Mouse (Mus musculus) frontal cortex, postnatal 10 days (tissue): ENCODE data around the gene Kcnh1.

ENCODE experiments used
- DNase-seq, 2 experiments: peaks; one replicate each; pipeline ENCODE4 v3.0.0; 2022; ENCODE audit warnings: low spot score in 2 of 2, mixed read lengths in 1 of 2

Kcnh1 gene

DNA sequence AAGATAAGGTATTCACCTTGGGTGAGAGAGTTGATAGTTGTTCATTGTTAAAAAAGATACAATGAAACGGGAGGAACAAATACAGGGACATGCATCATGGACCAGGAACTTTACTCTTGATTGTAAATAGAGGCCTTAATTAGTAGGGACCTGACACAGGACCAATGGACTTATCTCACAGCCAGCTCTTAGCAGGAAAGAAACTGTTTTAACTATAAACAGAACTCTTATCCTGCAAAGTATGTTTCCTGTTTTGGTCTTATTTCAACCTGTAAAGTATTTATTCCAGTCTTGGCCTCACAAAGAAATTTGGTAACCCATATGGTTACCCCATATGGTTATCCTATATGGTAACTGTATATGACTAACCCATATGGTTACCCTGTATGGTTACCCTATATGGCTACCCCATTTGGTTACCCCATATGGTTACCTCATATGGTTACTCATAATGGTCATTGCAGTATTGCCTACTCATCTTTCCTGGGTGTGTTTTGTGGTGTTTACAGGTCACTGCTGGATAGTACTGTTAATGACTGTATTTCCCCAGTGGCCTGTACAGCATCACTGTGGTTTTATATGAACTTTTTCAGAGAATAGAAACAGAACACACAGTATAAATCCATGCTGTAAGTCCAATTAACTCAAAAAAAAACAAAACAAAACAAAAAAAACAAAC lies 125.0 kb downstream of the Kcnh1 start:
- no peak for DNase-seq

DNA sequence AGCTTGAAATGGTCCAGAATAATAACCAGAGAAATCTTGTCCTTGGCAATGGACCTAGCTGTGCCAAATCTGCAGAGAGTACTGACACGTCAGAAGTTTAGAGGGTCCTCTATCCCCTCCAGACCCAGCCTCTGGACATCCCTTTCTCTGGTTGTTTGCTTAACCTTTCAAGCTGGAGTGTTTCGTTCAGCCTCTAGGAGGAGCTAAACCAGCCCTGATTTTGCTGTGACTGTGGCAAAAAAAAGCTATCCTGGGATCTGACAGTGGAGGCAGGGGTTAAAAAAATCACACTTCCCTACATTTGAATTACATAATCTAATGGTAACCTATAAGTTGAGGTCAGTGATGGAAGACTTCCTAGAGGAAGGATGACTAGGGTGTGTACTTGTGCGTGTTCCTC lies 133.6 kb downstream of the Kcnh1 start:
- DNase-seq: no peak

DNA sequence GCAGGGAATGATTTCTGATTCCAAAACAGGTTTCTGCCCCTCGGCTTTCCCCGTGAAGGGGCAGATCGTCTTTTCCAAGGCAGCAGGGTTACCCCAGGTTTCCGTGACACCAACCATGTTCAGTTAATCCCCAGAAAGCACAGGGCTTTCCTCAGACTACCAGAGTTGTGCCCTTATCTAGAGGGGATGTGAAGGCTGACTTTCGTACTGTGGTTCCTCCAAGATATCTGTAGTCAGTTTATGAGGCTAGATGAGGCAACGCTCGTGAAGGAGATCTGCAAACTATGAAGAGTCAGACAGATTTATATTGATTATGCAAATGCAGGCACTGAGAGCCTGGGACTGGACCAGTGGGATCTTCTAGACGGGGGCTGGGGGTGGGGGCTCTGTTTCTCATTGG lies 136.5 kb downstream of the Kcnh1 start:
- DNase-seq: no peak

DNA sequence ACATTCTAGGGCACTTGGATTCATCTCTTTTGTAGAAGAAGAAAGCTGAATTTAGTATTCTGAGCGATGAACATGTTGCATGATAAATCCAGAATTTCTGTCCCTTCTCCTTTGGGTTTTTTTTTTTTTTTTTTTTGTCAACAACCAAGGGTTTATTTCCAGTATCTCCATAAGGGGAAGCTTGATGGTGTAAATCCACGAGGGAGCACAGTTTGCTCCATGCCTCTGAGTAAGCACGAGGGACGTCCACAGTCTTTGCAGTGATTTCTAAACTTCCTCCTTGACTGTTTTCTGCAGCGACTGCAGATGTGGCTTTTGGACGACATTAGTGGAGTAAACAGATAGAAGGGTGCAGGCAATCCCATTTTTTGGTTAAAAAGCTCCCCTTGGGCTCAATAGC lies 140.6 kb downstream of the Kcnh1 start:
- no peak for DNase-seq

DNA sequence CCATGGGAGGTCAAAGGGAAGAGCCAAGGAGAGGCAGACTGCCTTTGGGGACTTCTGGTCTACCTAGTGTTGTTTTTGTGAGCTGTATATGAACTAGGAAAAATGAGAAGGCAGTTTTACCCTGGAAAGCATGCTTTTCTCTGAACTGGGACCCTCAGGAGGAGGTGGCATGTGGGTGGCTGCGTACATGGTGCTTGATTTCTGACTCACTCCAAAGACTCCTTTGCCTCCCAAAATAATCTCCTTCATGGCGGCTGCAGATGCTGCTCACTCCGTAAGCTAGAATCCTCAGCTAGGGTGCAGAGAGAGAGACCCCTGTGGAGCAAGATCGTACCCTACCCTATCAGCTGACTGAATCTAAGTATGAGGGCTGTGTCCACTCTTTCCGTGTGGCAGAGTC lies 145.5 kb downstream of the Kcnh1 start:
- DNase-seq: no peak

DNA sequence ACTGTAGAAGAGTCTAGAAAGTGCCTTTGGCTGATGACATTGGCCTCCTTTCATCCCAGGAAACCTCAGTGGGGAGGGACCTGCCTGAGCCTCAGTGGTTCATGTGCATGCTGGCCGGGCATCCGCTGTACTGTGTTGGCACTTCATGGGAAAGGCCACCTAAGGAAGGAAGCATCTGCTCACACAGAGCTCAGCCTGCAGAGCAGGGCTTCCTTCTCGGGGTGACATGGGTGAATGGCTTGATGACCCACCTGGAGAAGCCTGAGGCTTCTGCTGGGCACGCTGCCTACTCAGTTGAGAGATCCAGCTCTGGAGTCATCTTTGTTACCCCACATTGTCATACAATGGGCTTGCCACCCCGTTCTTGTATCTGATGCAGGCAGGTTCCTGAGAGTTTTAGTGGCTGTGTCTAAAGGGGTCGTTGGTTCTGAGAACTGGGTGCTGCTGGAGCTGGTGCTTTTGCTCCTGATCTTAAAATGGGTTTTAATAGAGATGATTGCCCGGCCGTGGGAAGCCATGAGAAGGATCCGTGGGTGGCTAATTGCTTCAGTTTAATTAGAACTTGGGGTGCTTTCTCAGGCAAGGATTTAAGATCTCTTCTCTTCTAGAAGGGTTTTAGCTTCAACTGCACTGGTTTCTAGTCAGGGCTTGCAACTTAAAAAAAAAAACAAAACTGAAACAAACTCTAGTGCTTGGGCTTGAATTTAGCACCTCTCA lies 148.9 kb downstream of the Kcnh1 start:
- no peak for DNase-seq

DNA sequence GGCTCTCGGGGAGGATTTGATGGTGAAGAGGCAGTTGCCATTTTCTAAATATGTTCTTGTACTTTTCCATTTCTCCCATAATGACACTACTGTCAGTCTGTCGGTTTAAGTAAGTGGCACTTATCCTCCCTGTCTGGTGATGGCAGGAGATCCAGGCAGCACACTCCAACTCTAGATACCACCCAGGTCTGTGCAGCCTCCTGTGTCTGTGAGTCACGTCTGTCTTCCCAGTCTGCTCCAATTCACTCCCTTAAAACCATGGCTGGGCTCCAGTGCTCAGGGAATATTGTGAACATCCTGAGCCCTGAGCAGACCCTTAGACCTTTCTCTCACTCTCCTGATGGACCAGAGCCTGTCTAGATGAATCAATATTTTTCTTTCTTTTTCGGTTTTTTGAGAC lies 151.2 kb downstream of the Kcnh1 start:
- no peak for DNase-seq

DNA sequence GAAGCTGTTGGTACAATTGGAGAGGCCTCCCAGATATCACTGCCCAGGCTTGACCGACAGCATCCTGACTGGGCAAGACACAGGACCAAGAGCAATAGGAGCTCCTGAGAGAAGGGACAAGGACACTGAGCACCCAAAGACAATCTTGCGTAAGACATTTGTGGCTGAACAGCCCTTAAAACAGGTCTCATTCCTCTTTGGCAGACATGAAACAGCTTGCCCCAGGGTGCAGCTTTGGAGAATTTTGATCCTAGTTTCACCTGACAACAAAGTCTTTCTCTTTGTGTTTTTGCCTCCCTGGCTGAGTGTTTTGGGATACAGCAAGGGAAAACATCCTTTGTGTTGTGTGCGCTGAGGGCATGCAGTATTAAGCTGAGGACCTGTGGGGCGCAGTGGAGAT lies 153.4 kb downstream of the Kcnh1 start:
- DNase-seq: no peak

DNA sequence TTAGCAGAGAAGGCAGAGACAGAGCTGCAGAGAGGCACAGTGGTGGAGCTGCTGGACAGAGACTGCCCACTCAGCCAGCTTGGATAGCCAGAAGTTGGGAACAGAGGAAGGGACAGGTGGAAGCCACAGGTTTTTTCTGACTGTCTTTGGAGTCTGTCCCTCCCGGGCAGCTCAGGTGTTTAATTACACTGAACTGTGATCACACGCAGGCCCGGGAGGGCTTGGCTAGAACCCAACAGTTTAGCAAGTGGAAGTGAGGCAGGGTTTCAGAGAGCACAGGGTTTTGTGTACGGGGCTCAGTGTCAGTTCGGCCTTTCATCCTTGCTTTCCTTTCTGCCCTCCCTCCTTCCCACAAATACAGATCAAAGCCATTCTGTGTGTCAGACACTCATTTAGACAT lies 156.8 kb downstream of the Kcnh1 start:
- no peak for DNase-seq

DNA sequence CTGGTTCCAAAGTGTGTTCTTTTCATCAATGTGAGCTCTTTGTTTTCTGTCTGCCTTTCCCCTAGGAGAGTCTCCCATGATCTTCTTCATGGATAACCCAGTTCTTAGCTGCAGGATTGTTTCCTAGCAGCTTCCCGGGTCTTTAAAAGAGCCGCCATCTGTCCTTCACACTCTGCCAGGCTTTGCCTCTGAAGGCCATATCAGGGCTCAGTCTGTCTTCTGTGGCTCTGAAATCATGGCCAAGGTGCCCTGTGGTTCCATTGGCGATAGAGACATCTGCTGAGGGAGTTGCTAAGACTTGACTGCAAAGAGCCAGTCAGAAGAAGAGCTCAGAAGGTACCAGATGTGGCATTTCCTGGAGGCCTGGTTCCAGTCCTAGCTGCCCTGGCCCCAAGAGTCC lies 165.7 kb downstream of the Kcnh1 start:
- no peak for DNase-seq

DNA sequence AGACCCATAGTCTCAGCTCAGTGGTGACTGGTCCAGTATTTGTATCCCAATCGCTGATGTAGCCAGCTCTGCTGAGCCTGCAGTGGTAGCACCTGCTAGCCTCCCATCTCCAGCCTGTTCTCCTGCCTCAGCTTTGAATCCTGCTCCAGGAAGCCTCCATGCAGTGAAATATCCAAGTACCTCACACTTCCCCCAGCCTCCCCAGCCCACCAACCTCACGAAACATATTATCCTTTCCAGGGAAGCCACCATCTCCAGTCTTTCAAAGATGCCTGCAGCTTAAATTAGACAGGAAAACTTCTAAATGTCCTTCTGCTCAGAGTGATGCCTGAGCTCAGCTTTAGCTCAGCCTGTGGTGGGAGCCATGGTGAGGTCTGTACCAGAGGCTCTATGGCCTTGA lies 168.6 kb downstream of the Kcnh1 start:
- no peak for DNase-seq

DNA sequence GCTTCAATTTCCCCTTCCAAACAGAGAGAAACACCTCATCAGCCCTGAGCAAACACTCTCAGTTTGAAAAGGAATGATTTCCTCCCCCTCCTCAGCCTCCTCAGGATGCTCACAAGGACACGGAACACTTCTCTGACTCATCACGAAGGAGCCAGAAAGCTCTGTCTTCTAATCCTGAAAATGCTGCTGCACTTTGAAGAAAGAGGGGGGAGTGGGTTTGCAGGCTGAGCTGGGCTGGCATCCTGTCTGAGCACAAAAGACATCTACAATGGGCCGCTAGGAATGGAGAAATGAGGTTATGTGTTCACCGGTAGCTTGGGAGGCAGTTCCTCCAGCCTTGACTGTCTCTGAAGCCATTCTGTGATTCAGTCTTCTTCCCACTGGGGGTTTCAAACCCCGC lies 177.8 kb downstream of the Kcnh1 start:
- DNase-seq: no peak

DNA sequence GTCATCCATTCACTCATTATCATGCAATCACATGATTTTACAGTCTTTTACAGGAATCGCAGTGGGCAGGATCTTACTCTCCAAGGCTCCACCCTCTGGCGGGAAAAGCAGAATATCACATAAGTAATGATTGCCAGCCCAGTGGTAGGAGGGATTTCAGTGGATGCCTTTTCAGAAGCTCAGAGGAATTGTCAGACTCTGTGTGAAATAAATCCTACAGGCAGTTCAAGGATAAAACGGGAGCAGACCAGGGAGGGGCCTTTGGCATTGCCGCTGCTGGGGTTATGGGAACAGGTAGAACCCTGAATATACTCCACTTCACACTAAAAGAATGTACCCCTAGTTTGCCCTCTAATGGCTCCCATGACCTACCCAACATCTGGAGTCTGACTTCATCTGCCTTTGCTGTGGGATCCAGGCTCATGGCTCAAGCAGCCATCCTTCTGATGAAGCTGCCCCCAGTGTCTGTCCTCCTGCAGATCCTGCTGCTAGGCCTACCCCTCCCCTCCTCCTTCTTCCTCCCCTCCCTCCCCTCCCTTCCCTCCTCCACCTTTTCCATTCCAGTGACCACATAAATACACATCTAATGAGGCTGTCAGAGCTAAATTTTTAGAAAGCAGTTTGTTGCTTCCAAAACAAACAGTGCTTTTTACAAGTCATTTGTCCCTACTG lies 181.5 kb downstream of the Kcnh1 start:
- no peak for DNase-seq

DNA sequence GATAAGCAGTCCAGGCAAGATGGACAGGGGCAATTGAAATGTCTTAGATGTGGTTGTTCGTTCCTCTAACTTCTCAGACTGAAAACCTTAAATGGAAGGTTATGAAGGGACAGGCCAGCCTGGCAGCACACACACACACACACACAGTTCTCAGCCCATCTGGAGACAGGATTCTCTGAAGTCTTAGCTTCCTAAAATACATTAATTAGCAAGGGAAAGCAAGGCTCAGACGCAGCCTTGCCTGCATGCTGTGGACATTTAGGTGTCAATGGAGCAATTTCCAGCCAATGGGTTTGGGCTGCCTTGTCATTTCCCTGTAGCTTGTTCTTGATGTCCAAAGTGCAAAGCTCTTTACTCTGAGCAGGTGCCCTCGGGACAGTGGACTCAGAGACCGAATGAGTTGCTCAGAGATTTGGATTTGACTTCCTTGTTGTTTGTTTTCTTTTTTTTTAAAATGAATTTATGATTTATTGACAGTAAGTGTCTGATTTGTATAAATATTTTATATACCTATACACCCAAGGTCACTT lies 188.0 kb downstream of the Kcnh1 start:
- no peak for DNase-seq

DNA sequence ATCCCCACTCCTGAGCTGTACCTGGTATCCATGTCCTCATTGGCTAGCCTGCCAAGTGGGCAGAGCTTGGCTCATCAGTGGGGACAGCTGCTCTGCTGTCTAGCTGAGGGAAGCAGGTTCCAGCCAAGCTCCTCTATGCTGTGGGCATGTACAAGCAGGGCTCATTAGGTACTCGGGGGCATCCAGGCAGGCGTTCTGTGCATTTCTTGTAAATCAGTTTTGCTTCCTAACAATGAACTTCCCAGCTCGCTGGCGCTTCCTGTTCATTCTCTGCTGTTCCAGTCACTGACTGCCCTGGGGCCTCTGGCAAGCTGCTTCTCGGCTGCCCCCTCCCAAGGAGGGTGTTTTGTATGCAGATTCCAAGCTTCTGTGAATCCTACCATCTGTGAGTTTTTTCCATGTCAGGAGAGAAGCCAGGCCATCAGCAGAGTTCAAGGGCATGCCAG lies 190.0 kb downstream of the Kcnh1 start:
- no peak for DNase-seq

DNA sequence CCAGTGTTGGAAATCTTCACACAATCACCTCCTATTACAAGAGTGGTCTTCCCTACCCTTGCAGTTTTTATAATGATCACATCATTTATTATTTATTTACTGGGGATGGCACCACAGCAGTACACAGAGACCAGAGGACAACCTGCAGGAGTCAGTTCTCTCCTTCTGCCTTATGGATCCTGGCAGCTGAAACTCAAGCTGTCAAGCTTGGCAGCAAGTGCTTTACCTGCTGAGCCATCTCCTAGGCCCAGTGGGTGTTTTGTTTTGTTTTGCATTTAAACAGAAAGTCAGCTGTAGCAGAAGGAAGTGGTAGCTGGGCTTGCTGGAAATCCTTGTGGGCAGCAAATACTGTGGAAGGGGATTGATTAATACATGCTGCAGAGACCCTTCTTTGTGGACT lies 197.1 kb downstream of the Kcnh1 start:
- DNase-seq: no peak

DNA sequence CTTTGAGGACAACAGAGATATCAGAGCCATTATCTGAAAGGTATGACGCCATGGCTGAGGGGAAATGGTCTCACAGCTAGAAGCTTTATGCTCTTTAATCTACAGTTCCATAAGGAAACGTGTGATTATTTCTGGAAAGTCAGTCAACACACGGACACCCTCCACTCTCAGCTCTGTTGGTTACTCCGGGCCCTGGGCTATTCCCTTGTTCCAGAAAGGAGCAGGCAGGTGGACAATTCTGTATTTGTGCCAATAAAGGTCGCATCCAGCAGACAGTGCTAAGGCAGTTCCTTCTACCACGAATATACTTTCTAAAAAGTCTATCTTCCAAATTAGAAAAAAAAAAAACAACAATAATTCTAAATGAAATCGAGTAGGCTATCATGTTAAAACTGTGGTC lies 200.5 kb downstream of the Kcnh1 start:
- no peak for DNase-seq

DNA sequence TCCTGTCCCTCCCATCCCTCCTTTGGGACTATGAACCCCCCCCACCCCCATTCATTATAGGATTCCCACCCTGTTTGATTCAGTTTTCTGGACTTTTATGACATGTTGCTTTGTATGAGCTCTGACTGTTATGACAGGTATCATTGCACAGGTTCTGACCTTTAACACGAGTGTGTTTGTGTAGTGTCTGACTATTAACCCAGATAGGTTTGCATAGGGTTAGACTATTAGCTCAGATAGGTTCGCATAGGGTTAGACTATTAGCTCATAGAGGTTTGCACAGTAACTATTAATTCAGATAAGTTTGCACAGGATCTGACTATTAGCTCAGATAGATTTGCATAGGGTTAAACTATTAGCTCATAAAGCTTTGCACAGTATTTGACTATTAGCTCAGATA lies 201.7 kb downstream of the Kcnh1 start:
- no peak for DNase-seq

DNA sequence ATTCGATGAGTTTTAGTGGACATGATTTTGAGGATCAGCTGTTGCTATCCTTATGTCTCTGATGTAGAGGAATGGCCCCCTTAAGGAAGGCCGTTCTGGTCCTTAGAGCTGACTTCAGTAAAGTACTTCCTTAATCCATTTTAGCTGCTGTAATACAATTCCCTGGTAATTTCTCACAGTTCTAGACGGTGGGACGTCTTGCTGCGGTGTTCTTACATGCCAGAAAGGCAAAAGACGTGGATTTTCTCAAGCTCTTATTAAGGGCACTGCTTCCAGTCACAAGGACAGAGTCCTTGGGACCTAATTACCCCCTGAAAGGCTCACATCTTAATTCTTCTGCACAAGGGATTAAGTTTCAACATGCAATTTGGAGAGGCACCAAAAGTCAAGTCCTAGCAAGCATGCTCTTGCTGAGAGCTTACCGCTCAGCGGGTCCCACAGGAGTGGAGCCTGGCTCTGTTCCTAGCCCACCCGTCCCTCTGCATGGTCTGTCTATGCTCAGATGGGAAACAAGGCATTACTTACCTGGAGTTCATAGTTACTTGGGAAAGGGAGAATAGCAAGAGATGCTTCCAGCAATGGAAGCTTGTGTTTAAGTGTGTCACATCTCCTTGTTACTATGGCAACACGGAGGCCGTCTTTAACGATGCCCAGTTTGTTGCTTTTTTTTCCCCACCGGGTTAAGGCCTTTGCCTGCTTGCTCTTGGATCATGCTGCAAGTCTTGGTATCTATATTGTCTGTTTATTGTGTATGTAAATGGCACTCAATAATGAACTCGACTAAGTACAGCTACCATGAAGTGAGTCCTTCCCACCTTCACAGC lies 209.3 kb downstream of the Kcnh1 start:
- DNase-seq: no peak

DNA sequence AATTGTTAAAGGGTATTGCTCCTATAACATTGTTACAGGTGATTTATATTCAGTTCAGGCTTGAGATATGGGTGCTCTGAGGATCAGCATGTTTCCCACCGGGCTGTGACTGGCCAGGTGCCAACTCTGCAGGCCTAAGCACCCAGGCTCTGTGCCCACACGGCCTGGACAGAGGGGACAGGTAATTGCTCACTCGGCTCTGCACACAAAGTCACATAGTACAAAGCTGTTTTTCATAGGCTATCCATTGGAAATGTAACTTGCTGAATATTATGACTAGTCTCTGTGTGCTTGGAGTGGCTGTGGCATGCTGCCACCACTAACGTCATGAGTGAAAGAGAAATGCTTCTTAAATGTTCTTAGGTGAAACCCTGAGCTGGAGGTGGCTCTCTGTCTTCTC lies 210.4 kb downstream of the Kcnh1 start:
- DNase-seq: no peak

DNA sequence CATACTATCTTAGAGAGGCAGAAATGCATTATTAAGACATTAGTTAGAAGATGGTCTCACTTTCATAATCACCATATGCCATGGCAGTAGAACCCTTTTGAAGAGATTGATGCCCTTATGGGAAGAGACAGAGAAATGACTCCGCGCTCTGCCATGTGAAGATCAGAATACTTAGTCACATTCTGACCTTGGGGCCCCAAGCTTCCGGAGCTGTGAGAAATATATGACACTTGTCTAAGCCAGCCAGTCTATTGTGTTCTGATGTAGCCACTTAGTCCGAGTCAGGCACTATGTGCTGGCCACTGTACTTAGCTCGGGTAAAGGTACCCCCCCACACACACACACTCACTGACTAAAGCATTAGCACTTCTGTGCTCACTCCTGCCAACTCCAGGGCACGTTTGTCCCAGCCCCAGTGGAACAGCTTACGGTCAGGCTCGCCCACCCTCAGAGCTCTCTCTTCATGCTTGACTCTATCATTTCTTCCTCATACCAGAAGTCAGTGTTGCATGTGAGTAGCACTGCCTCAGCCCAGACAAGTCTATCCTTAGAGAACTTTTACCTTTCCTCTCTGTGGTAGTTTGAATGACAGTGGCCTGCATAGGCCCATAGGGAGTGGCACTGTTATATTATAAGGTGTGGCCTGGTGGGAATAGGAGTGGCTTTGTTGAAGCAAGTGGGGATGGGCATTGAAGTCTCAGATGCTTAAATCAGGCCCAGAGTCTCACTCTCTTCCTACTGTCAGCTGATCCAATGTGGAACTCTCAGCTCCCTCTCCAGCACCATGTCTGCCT lies 212.5 kb downstream of the Kcnh1 start:
- no peak for DNase-seq
